Mouse (Mus musculus) thymus, postnatal 25 days (tissue): ENCODE results near the gene Galntl6.

Experiments
- DNase-seq: peaks from one replicate; pipeline ENCODE4 v3.0.0; 2022

The Galntl6 gene

DNA sequence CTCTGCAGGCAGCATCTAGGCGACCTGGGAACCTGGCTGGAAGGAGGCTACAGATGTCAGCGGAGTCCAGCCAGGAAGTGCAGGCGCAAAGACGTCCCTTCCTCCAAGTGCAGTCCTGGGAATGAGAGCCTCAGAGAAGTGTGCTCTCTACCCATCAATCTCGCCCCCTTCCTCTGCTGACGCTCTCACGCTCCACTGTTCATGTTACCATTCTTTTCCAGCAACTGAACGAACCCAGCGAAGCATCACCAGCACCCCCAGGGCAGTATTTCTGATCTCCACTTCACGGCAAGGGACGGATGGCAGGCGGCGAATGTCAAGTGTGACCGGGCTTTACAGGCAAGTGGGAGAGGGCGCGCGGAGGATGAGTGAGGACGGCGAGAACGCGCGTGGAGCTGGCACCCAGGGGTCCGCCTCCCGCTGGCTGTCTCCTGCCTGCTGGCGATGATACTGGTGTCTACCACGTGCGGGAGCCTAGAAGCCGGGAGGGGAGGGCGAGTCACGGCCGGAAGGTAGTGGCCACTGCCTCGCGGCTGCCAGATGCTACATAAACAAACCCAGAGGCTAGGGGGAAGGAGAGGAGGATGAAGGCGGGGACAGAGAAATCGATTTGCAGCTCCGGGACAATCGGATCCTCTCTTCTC lies at the start of gene Galntl6:
Galntl6 (minus strand) TSS at position 445 of the 644 bp plus-strand sequence.
- no peak for DNase-seq

DNA sequence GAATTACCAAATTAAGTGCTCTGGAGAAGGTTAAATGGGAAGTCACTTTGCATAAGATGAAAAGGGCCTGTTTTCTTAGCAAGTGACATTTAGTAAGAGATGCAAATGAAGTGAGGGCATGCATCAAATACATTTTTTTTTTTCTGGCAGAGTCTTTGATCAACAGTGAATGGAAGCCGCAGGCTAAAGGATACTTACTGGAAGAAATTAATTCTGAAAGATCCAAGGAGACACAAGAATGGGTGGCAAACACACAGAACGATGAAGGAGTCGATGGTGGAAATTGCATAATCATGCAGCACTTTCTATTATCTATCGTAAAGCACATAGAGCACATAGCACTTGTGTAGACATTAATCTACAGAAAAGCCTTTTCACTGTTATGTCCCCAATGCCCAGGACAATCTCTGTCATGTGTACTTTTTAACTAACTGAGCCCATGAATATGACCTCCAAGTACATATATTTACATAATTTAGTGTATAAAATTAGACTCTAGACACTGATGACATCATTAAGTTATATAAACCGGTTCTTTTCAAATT lies 44.8 kb upstream of the Galntl6 start:
- no peak for DNase-seq

DNA sequence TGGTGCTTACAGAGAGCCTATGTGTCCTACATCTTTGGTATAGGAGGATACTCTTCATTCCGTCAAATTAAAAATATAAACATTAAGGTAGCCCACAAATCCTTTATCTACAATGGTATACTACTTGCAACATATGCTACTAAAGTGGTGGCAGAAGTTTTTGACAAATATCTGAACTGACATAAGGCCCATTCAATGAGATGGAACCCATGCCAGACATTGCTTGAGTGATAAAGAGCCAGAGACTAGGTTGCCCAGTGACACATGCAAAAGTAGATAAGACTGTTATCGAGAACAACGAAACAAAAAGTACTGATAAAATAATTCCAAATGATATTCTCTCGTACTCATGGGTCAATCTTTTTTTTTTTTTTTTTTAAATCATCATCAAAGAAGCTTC lies 31.3 kb upstream of the Galntl6 start:
- no peak for DNase-seq

DNA sequence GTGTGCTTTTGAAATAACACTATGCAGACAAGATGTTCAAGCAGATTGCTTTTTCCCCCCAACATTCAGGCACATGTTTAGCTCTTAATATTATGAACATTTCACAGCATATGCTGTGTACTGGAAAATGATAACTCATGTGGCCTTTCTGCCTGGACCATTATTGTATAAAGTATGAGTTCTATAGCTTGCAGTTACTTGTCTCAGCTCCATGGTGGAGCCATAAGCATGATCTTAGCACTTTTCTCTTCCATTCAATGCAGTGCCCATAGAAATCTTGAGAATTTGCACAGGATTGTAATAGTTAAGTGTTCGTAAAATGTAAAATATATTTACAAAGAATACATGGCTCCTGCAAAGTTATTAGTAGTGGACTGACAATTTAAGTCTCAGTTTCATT lies 18.6 kb upstream of the Galntl6 start:
- no peak for DNase-seq

DNA sequence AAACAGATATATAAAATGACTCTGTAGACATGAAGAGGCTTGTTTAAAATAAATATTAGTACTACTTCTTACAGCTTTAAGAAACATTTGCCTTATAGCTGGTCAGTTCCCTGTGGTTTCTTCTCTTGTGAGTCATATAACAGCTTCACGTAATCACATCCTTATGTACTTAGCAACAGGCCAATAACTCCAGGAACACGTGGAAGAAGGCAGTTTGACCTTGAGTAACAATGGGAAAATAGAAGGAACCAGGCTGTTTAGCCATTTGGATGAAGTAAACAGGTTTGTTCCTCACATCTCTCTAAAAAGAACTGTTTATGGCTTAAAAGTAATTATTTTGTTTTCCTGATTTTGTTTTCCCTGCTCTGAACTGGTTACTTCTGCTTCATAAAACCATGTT lies 2.7 kb upstream of the Galntl6 start:
- no peak for DNase-seq

DNA sequence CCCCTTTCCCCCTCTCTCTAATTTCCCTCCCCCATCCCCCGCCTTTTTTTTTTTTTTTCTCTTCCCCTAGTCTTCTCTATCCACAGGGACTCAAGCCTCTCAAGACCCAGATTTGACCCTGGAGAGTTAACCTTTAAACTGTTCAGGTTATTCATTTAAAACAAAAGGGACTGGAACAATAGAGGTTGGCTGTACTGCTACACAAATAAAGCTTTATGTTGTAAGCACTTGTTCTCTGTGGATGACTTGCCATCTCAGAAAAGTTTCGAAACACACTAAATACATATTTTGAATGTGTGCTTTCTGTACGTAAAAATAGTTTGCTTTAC lies 1.2 kb upstream of the Galntl6 start:
- no peak for DNase-seq

DNA sequence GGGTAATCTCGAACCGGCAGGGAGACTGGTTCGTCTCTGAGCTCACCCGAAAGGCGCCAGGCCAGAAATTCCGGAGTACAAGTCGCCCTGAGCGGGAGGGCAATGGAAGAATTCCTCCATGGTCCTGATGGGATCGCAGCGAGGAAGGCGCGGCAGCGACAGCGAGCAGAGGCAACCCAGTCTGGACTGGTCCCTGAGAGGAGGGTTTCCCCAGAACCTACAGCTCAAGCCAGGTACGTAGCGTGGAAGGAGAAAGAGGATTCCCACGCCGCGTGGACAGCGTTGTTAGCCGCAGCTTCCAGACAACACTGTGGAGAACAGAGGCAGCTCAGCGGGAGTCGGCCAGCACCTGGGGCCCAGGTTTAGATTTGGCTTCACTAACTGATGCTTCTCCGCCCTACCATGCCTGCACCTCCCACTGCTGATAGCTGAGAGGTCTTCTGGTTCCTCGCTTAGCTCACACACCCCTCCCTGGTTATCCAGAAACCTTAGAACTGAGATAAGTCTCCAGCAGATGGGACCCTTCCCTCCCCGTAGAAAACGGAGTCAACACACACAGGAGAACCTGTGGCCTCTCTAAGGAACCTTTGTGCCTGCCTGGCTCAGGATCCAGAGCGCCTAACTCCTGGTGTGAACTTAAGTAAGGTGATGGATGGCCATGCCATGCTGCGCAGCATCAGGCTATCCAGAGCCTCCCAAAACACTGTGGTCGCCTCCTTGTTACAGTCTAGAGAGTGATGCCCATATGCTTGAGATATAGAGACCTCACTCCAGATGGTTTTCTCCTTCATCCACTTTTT lies 600 bp upstream of the Galntl6 start:
- DNase-seq, result no peak

DNA sequence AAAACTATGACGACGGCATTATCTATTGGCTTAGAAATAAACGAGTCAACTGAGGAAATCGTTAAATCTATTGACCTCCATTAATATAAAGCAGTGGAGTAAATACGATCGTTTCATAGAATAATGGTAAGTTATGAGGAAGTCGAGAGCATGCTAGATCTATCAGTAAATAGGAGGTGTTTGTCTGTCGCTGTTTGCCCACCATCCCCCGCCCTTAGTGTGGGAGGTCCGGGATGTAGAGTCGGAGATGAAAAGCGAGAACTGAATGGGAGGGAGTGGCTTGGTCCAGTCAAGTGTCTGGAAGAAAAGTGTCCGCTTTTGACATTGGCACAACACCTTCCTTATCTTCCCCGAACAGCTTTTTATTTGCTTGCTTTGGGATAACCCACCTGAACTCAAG lies 763 bp downstream of the Galntl6 start, which contains the start of gene BC030500:
BC030500 (plus strand) TSS at position 79 of the 400 bp plus-strand sequence.
- no peak for DNase-seq

DNA sequence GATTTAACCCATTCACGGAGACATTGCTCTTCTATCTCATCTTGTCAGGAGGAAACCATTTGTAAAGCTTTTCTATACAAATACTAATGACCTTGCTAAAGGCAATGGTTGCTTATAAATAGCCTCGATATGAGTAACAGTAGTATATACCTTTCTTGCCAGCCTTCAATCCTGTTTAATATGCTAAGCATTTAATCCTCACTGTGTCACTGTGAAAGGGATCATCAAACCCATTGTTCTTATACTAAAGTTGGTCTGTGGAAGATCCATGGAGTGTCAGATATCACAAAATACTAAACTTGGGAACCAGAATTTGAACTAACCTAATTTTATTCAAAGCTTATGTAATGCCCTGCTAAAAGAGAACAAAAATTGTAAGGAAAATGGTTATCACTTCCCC lies 8.0 kb downstream of the Galntl6 start:
- DNase-seq, result no peak

DNA sequence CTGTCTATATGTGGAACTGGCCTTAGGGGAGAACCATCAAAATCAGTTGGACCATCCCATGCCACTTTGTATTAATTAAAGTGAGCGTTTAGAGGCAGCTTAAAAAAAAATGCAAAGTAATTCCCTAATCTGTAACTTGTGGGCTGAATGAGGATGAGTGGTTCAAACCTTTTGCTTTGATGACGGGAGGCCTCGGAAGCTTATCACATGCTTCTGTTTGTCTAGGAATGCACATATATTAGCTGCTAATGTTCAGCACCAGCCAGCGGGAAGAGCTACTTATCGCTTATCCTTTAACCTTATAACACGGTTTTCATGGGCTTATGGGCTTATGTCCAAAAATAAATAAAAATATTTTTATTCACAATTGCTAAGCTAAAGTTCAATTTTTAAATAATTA lies 16.5 kb downstream of the Galntl6 start:
- DNase-seq, result no peak

DNA sequence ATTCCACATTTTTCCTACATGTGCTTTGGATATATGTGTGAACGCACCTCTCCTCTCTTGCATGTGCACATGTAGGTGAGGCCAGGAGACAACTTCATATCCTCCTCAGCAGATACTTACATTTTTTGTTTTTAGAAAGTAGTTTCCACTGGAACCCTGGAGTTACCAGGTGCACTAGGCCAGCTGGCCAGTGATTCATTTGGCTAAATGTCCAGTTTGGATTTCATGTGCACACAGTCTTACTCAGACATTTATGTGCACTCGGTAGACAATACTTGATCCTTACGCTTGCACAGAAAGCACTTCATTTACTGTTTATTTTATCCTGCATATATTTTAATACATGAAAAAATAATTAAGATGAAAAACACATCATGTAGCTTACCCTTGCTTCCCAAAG lies 21.8 kb downstream of the Galntl6 start:
- DNase-seq, result no peak

DNA sequence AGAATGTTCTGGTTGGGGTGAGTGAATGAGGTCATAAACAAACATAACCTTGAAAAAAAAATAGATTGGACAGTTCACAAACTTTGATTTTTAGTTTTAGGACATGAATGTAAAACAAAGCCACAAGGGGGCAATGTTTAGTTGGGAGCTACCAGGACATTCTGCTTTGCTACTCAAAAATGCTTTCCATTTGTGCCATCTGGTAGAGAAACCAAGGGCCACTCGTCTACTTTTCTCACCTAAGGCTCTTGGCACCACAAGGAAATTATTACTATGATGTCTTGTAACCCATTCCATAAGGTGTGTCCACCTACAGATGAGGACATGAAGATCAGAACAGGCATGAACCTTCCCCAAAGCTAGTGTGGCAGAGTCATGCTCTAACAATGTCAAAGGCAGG lies 26.0 kb downstream of the Galntl6 start:
- no peak for DNase-seq

DNA sequence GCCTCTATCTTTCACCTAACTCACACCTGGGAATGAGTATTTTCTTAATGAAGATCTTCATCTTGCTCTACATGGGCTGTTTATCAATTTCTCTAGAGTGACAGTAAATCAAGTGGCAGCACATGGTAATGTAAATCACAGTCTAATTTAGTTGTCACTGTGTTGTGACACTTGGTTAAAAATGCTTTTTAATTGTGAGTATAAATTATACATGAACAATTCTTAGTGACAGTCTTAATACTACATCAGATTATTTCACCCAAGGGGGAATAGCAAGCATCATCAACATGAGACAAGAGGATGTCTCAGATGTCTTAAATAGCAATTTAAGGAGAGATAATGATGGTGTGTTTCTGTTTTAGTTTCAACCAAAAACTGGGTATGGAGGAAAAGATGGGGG lies 88.1 kb downstream of the Galntl6 start:
- DNase-seq, result no peak

DNA sequence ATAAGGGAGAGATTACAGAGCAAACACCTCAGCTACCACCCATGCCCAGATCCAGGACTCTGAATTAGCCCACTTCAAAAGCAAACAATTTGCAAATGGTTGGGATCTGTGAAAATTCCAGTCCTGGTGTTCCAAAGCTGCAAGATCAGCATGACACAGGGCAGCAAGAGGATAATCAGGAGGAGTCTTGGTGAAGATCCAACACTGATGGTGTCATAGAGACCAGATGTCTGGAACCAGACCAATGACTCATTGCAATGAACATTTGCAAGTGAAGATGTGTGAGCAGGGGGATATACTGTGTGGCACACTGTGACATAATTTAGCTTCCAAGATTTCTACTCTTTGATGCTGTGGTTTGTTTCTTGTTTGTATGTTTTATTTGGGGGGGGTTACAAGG lies 107.2 kb downstream of the Galntl6 start:
- no peak for DNase-seq

DNA sequence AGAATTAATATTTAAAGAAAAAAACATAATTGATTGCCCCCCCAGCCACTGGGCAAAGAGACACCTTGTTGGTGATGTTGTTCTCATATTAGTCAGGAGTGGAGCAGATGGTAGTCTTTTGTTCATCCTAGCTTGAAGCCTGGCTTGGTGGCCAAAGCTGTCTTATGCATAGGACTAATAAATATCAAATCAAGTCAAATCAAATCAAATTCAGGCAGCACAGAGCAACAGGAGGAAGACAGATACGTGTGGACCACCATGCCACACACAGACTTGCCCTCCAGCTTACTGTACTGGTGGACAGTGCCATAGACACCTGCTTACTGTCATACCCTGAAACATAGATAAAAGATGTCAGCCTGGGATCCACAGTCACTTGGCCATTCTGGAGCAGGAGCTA lies 110.6 kb downstream of the Galntl6 start:
- no peak for DNase-seq

DNA sequence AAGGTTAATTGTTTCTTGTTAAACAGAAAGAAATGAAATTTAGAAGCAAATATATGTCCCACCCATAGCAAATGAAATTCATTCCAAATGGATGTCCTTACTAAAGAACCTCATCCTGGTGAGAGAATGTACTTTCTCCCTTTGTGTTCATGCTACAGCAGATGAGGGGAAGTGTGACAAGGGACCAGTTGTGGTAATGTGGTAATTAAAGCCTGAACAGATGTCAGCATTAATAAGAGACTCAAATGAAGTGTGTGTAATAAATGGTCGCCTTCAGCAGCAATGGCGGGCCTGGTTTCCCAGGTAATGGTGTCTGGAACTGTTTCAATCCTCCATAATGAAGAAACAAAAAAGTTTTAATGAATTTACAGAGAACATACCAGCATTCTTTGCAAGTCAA lies 158.7 kb downstream of the Galntl6 start:
- no peak for DNase-seq

DNA sequence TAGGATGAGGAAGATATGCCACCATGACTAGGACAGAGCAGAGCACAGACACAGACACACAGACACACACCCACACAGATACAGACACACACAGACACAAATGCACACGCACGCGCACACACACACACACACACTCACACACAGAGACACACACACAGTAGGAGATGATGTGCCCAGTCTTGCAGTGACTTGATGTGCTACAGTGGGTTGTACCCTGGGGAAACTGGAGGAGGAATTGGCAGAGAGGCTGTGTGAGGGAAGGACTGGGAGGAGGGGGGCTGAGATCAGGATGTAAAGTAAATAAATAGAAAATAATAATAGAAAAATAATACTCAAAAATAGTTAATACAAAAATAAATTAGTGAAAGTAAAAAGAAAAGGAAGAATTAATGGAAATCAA lies 174.5 kb downstream of the Galntl6 start:
- DNase-seq, result no peak

DNA sequence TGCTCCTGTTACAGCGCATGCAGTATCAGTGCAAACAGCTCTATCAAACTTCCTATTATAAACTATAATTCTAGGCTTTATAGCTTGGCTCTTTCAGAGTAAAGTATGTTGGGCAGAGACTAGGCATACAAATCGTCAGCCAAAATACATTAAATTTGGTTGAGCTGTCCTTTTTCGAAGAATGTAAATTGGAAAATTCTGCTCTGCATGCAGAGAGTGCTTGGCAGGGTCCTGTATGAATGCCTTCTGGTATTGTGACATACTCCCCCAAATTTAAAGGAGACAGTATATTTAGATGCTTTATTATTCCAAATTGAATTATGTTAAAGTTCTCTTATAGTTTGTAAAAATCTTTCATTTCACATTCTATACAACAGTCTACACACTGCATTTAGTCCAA lies 220.7 kb downstream of the Galntl6 start:
- no peak for DNase-seq

DNA sequence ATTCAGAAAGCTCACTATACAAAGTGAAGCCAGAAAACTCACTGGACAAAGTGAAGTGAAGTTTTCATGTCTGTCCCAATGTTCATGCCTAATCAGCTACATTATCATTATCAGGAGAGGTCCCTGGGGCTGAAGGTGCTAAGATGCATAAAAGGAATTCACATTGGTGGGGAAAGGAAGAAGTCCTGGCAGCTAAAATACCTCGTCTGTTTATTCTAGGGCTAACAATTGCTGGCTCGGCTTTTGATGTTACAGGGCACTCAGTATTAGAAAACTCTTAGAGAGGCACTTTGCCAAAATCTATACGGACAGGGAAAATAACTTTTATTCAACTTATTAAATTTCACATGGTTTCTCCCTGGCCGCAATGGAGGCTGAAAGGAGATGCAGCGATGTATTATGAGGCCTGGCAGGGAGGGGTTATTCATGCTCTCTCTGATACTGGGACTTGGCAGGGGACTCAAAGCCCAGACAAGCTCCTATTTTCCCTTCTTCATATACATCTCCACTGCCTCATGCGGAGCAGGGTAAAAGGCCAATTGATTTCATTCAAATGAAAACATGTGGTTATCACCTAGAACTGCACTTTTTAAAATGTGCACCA lies 234.5 kb downstream of the Galntl6 start:
- DNase-seq, result no peak

DNA sequence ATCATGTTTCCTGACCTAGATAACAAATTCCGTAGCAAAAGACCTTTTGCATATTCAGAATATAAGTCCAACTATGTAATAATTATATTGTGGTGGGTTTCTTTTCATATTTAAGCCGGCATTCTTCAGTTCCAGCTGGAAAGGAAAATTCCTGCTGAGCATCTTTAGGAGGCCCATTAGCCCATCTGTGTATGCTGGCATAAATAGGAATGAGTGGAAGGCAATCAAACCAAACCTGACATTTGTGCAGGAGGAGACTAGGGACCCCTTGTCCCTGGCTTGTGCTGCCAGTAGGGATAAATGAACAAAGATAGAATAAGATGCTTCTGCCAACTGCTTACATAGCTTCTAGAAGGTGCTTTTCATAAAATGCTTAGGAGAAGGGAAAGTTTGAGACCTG lies 243.4 kb downstream of the Galntl6 start:
- no peak for DNase-seq

DNA sequence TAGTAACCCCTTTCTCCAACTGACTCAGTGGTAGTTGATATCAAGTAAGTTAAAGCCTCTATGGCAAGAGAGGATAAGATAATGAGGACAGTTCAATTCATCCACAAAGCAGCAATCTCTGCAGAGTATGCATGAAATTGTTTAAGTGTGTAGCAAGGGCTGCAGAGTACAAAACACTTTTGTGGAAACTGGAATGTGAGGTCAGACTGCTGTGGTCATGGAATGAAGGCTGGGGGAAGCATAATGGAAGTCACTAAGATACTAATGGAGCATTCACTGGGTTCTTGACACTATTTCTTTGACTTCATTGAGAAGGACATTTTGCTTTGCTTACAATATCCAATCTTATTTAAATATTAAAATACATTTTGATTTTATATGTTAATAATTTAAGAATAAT lies 252.4 kb downstream of the Galntl6 start:
- no peak for DNase-seq

DNA sequence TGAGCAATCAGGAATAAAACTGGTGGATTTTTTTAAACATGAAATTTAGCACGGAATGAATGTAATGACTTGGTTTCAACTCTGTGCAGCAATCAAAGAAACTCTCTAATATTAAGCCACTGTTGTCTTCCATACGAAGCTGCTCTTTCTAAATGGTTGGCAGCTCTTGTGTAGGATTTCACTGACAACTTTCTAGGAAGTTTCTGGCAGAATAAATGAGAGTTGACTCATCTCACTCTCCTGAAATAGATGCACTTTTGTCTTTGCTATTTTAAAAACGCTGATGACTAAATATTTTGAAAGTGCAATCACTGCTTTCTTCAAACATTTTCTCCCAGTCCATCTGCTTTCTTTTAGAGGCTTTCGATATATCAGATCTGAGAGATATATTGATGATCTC lies 256.8 kb downstream of the Galntl6 start:
- no peak for DNase-seq

DNA sequence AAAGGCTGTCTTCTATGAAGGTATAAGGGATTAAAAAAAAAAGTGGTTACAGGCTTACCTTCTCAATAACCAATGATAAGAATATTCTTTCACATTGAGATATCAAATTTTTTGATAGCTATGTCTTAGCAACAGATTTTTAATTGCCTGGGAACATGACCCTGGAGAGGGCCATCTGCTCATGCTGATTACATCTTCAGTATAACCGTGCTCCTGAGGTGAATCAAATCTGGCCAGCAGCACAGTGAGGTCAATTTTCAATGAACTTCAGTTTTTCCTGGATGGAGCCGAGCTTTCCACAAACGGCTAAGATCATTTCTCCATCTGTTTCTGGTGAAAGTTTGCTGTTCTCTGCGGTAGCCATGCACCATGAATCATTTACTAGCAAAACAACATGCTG lies 306.0 kb downstream of the Galntl6 start:
- DNase-seq, result no peak

DNA sequence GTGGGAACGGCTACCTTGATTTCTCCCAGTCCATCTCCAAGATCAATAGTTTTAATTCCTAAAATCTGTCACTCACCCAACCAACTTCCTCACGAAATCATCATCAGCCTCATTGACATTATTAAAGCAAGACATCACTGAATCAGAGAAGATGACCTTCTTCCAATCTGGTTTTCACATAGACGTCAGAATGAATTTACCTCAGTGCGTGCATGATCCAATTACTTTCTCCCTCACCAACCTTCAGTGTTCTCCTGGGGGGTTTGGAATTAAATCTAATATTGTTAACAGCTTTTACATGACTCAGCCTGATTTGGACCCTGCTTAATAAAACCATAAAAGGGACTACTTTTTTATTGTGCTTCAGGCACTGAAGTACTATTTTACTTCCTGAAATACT lies 307.7 kb downstream of the Galntl6 start:
- DNase-seq, result no peak
